Mouse (Mus musculus) MEL (cell line): ENCODE measurements around the gene Rell1. TPM values are rescaled to one million over a fixed set of nuclear protein-coding genes. Genes with fewer than 3 reads are reported as not detected.
A peak's percentile ranks its signal among the peaks of the same experiment; 100 is the strongest.

ENCODE experiments used
- DNase-seq: peaks from one replicate; pipeline ENCODE4 v3.0.0; 2011; ENCODE audit warnings: low read depth, low spot score
- H3K27ac ChIP-seq: 2 replicates; pipeline ENCODE4 v1.5.1; 2012; ENCODE audit warnings: low read depth, mild to moderate bottlenecking, control low read depth, low read length, moderate library complexity; ENCODE audit not compliant: control insufficient read depth
- H3K27me3 ChIP-seq, 2 experiments: fragments of 150-350 bp in 1 of 2; sonication (generic) in 1 of 2; 2 replicates each; pipeline ENCODE4 v1.6.1; 2012; ENCODE audit warnings: low read length in 2 of 2, mild to moderate bottlenecking in 2 of 2, improper control_type of control experiment in 1 of 2, moderate library complexity in 1 of 2; ENCODE audit not compliant: insufficient read depth in 2 of 2, control insufficient read depth in 1 of 2
- H3K36me3 ChIP-seq, 2 experiments: 2 replicates each; pipeline ENCODE4 v1.6.1; 2012 to 2014; ENCODE audit warnings: low read length in 2 of 2, improper control_type of control experiment in 1 of 2, inconsistent platforms in 1 of 2, mild to moderate bottlenecking in 1 of 2; ENCODE audit not compliant: insufficient read depth in 2 of 2, control insufficient read depth in 1 of 2
- H3K4me1 ChIP-seq, 2 experiments: fragments of 150-350 bp in 1 of 2; sonication (generic) in 1 of 2; 2 replicates each; pipeline ENCODE4 v1.6.1; 2012; ENCODE audit warnings: low read length in 2 of 2, improper control_type of control experiment in 1 of 2, mild to moderate bottlenecking in 1 of 2; ENCODE audit not compliant: insufficient read depth in 2 of 2, control insufficient read depth in 1 of 2
- H3K4me3 ChIP-seq, 2 experiments: fragments of 150-350 bp in 1 of 2; sonication (generic) in 1 of 2; 2 replicates each; pipeline ENCODE4 v1.5.1; 2012; ENCODE audit warnings: low read depth in 2 of 2, low read length in 2 of 2, mild to moderate bottlenecking in 2 of 2, moderate library complexity in 2 of 2, control low read depth in 1 of 2, improper control_type of control experiment in 1 of 2; ENCODE audit not compliant: control insufficient read depth in 1 of 2, insufficient read depth in 1 of 2
- H3K79me2 ChIP-seq: 2 replicates; pipeline ENCODE4 v1.6.1; 2012; ENCODE audit warnings: mild to moderate bottlenecking, low read length, moderate library complexity; ENCODE audit not compliant: control insufficient read depth, poor library complexity, insufficient read depth
- H3K9ac ChIP-seq: 2 replicates; pipeline ENCODE4 v1.6.1; 2012; ENCODE audit warnings: low read depth, mild to moderate bottlenecking, control low read depth, low read length, moderate library complexity; ENCODE audit not compliant: control insufficient read depth, poor library complexity, severe bottlenecking
- H3K9me3 ChIP-seq: fragments of 150-350 bp; sonication (generic); replicated peaks from 2 replicates; pipeline ENCODE4 v1.6.1; 2012; ENCODE audit warnings: mild to moderate bottlenecking, low read length, improper control_type of control experiment, moderate library complexity; ENCODE audit not compliant: insufficient read depth
- CHD1 ChIP-seq: IDR thresholded peaks from 2 replicates; pipeline ENCODE4 v1.6.1; 2012; ENCODE audit warnings: low read depth, mild to moderate bottlenecking, inconsistent platforms, low read length, improper control_type of control experiment
- CTCF ChIP-seq, 3 experiments: IDR thresholded peaks in 2 of 3; conservative IDR thresholded peaks in 1 of 3; 2 replicates each; pipeline ENCODE4 v1.5.1; 2011 to 2012; ENCODE audit warnings: low read length in 3 of 3, low read depth in 2 of 3, mild to moderate bottlenecking in 2 of 3, improper control_type of control experiment in 1 of 3, inconsistent platforms in 1 of 3, mixed read lengths in 1 of 3, moderate library complexity in 1 of 3; ENCODE audit not compliant: control insufficient read depth in 1 of 3, insufficient read depth in 1 of 3, poor library complexity in 1 of 3, severe bottlenecking in 1 of 3
- ELF1 ChIP-seq: IDR thresholded peaks from 2 replicates; pipeline ENCODE4 v1.6.1; 2014; ENCODE audit warnings: low read depth, mild to moderate bottlenecking, inconsistent platforms, low read length, improper control_type of control experiment, moderate library complexity
- EP300 ChIP-seq, 2 experiments: IDR thresholded peaks; 2 replicates each; pipeline ENCODE4 v1.6.1; 2011; ENCODE audit warnings: improper control_type of control experiment in 2 of 2, low read length in 2 of 2, low read depth in 1 of 2, mild to moderate bottlenecking in 1 of 2
- ETS1 ChIP-seq: IDR thresholded peaks from 2 replicates; pipeline ENCODE4 v1.6.1; 2012; ENCODE audit warnings: low read depth, mild to moderate bottlenecking, inconsistent platforms, low read length, improper control_type of control experiment, moderate library complexity
- GABPA ChIP-seq: IDR thresholded peaks from 2 replicates; pipeline ENCODE4 v1.6.1; 2012; ENCODE audit warnings: low read depth, mild to moderate bottlenecking, inconsistent platforms, low read length, improper control_type of control experiment, moderate library complexity
- HCFC1 ChIP-seq: IDR thresholded peaks from 2 replicates; pipeline ENCODE4 v1.6.1; 2012; ENCODE audit warnings: low read depth, mild to moderate bottlenecking, inconsistent platforms, low read length, improper control_type of control experiment, moderate library complexity
- MAFK ChIP-seq: IDR thresholded peaks from 2 replicates; pipeline ENCODE4 v1.6.1; 2011; ENCODE audit warnings: low read depth, mild to moderate bottlenecking, low read length, improper control_type of control experiment, borderline replicate concordance
- MAZ ChIP-seq: IDR thresholded peaks from 2 replicates; pipeline ENCODE4 v1.6.1; 2012; ENCODE audit warnings: low read depth, mild to moderate bottlenecking, inconsistent platforms, low read length, improper control_type of control experiment
- MYB ChIP-seq: IDR thresholded peaks from 2 replicates; pipeline ENCODE4 v1.6.1; 2011; ENCODE audit warnings: mild to moderate bottlenecking, low read depth, low read length, improper control_type of control experiment
- MYC ChIP-seq: IDR thresholded peaks from 2 replicates; pipeline ENCODE4 v1.6.1; 2011; ENCODE audit warnings: low read depth, mild to moderate bottlenecking, low read length, improper control_type of control experiment, moderate library complexity
- NELFE ChIP-seq: IDR thresholded peaks from 2 replicates; pipeline ENCODE4 v1.6.1; 2011; ENCODE audit warnings: low read depth, low read length, improper control_type of control experiment
- NRF1 ChIP-seq: IDR thresholded peaks from 2 replicates; pipeline ENCODE4 v1.6.1; 2014; ENCODE audit warnings: low read depth, mild to moderate bottlenecking, inconsistent platforms, low read length, improper control_type of control experiment, moderate library complexity; ENCODE audit not compliant: poor library complexity, insufficient read depth, severe bottlenecking
- POLR2A ChIP-seq, 2 experiments: IDR thresholded peaks; 2 replicates each; pipeline ENCODE4 v1.6.1; 2011 to 2012; ENCODE audit warnings: low read length in 2 of 2, mild to moderate bottlenecking in 2 of 2, control low read depth in 1 of 2, improper control_type of control experiment in 1 of 2, low read depth in 1 of 2, moderate library complexity in 1 of 2; ENCODE audit not compliant: control insufficient read depth in 1 of 2, insufficient read depth in 1 of 2, poor library complexity in 1 of 2
- POLR2AphosphoS2 ChIP-seq: IDR thresholded peaks from 2 replicates; pipeline ENCODE4 v1.6.1; 2011; ENCODE audit warnings: low read length, improper control_type of control experiment
- RAD21 ChIP-seq: IDR thresholded peaks from 2 replicates; pipeline ENCODE4 v1.6.1; 2011; ENCODE audit warnings: mild to moderate bottlenecking, low read depth, low read length, improper control_type of control experiment
- SIN3A ChIP-seq: IDR thresholded peaks from 2 replicates; pipeline ENCODE4 v1.6.1; 2012; ENCODE audit warnings: low read length, improper control_type of control experiment, inconsistent platforms
- TCF12 ChIP-seq: IDR thresholded peaks from 2 replicates; pipeline ENCODE4 v1.6.1; 2014; ENCODE audit warnings: low read depth, mild to moderate bottlenecking, inconsistent platforms, low read length, improper control_type of control experiment, moderate library complexity
- UBTF ChIP-seq: IDR thresholded peaks from 2 replicates; pipeline ENCODE4 v1.6.1; 2012; ENCODE audit warnings: low read depth, mild to moderate bottlenecking, inconsistent platforms, low read length, improper control_type of control experiment, moderate library complexity, borderline replicate concordance; ENCODE audit not compliant: insufficient read depth
- USF2 ChIP-seq, 2 experiments: IDR thresholded peaks; 2 replicates each; pipeline ENCODE4 v1.6.1; 2011 to 2012; ENCODE audit warnings: improper control_type of control experiment in 2 of 2, low read length in 2 of 2, borderline replicate concordance in 1 of 2, inconsistent platforms in 1 of 2, low read depth in 1 of 2, mild to moderate bottlenecking in 1 of 2; ENCODE audit not compliant: insufficient read depth in 1 of 2
- ZKSCAN1 ChIP-seq: IDR thresholded peaks from 2 replicates; pipeline ENCODE4 v1.6.1; 2012; ENCODE audit warnings: low read depth, mild to moderate bottlenecking, inconsistent platforms, low read length, improper control_type of control experiment, moderate library complexity
- ZNF384 ChIP-seq: IDR thresholded peaks from 2 replicates; pipeline ENCODE4 v1.6.1; 2012; ENCODE audit warnings: low read depth, mild to moderate bottlenecking, inconsistent platforms, low read length, improper control_type of control experiment
- polyA plus RNA-seq, 2 experiments: library from polyadenylated mRNA; stranded (reverse) in 1 of 2; unstranded in 1 of 2; fragments of >175 nt in 1 of 2; fragments of >200 nt in 1 of 2; gene quantifications; 2 replicates each; pipeline versions ENCODE4 v1.2.1 to v1.2.4; 2012; ENCODE audit warnings: low replicate concordance in 2 of 2, low read depth in 1 of 2; ENCODE audit not compliant: insufficient read length in 2 of 2, insufficient read depth in 1 of 2, missing spikeins in 1 of 2
- total RNA-seq: library from RNA; depleted of rRNA; stranded (reverse); fragments of 300-350 nt; gene quantifications from 2 replicates; pipeline ENCODE4 v1.2.3, GENCODE M21; 2012; rRNA removed

Gene Rell1
- total RNA-seq (2.1 and 2.2 TPM in 2 replicates), polyA plus RNA-seq (1 to 10 TPM in 1 of 2 experiments, not detected in 1; 5.2 TPM)

- H3K36me3 ChIP-seq = peaks cover 0 to 16% of the 10 kb centered on the region in 2 experiments; a peak in 2 of 4 replicates
- no peaks in the 10 kb centered on the region for H3K27me3 ChIP-seq
- peaks cover 6 to 16% of the 10 kb centered on the region in 2 experiments for H3K4me1 ChIP-seq
- H3K79me2 ChIP-seq = peaks cover 2% of the 10 kb centered on the region; the same call in 1 of the 2 replicates
- H3K27ac ChIP-seq = peak within 1 kb of the TSS; percentile 79
- H3K4me3 ChIP-seq = peak within 1 kb of the TSS; percentile 87 to 95
- no peaks in the 10 kb centered on the region for H3K9me3 ChIP-seq
- DNase-seq = peak; percentile 96
- H3K9ac ChIP-seq = peak within 1 kb of the TSS; percentile 80
- TF ChIP-seq CHD1 = no peak
- TF ChIP-seq ZKSCAN1 = no peak
- TF ChIP-seq CTCF (IDR thresholded peaks at IDR 0.05 in 2 of 3, conservative IDR thresholded peaks at IDR 0.05 in 1 of 3; ENCODE audit: control insufficient read depth in 1 of 3, insufficient read depth in 1 of 3, low read depth in 2 of 3, low read length in 3 of 3, poor library complexity in 1 of 3, severe bottlenecking in 1 of 3) = peak in 1 of 3 experiments; percentile 40; a peak in 2 of 6 replicates
- TF ChIP-seq MAFK = no peak
- peak; percentile 42; the same call in 1 of the 2 replicates for TF ChIP-seq UBTF
- 0 out of 2 replicates have a peak, but pooled peaks have one; percentile 32 for TF ChIP-seq HCFC1
- no peak for TF ChIP-seq MYC
- TF ChIP-seq MAZ = peak; percentile 32; the same call in 1 of the 2 replicates
- TF ChIP-seq NRF1 = peak; percentile 44; the same call in 1 of the 2 replicates
- peak; percentile 9; the same call in 1 of the 2 replicates for TF ChIP-seq TCF12
- TF ChIP-seq ETS1 = 0 out of 2 replicates have a peak, but pooled peaks have one; percentile 4
- no peak for TF ChIP-seq MYB
- no peak for TF ChIP-seq USF2 (IDR thresholded peaks at IDR 0.05; ENCODE audit: borderline replicate concordance in 1 of 2, insufficient read depth in 1 of 2, low read depth in 1 of 2, low read length in 2 of 2)
- peak; percentile 71 for TF ChIP-seq ZNF384
- no peak for TF ChIP-seq EP300 (IDR thresholded peaks at IDR 0.05; ENCODE audit: low read depth in 1 of 2, low read length in 2 of 2)
- TF ChIP-seq RAD21 = no peak
- no peak for TF ChIP-seq ELF1
- TF ChIP-seq NELFE = peak; percentile 43
- no peak for TF ChIP-seq POLR2AphosphoS2
- no peak for TF ChIP-seq GABPA
- TF ChIP-seq POLR2A (IDR thresholded peaks at IDR 0.05; ENCODE audit: control insufficient read depth in 1 of 2, insufficient read depth in 1 of 2, low read depth in 1 of 2, low read length in 2 of 2, poor library complexity in 1 of 2) = peak; percentile 53 to 59; a peak in 3 of 4 replicates
- TF ChIP-seq SIN3A = no peak; the same call in 1 of the 2 replicates
Measured at GRCm38 (mm10) chr5:63968443-63969415, at the start of gene Rell1. Gene Rell1 (minus strand): TSS chr5:63968897.
